Comparison of ENCODE assay signal across 9 mouse cellular contexts in the genomic region with DNA sequence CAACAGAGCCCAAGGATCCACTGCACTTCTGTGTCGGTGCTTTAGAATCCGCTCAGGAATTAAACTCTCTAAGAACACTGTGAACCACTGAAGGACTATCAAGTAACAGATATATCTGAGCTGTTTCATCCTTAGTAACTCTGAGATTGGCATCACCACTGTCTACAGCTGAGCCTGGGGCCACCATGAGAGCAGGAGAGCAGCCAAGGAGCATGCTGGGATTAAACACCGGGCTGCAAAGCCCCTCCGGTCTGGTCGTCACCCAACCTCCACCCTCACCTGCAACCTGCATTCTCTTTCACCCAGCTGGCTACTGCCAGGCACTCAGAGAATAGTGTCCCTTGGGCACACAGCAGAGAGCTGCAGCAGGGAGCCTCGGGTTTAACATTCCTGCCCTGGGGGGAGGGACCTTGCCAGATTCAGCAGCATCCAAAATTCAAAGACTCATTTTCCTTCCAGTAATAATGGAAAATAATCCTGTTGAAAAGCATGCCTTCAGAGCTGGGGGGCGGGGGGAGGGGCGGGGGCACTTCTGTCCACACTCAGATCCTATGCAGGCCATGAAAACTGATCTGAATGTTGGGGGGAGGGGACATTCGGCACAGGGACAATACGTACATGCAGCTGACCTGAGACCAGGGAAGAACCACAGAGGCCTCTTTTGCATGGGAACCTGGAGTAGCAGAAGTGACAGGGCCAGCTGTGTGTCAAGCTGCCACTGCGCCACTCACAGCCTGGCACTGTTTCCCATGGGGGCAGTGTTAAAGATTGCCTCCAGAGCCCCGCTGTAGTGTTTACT. TPM values are rescaled to one million over a fixed set of nuclear protein-coding genes. Genes with fewer than 3 reads are reported as not detected.
DNase-seq lines count a peak whose midpoint lies in the region; ATAC-seq and TF ChIP-seq lines count a peak whose summit lies in the region.
"Had no signal": no experiment of that assay in that cellular context is flagged by ENCODE, and none has a peak within 500 bp of the region (broad histone marks: within the 10 kb centered on the region; RNA-seq: fewer than 3 reads in every experiment).

No protein-coding gene starts in this region.

- H3K27me3 ChIP-seq in kidney, postnatal 0 days (ENCODE audit: insufficient read depth, low read length), result no peaks in the 10 kb centered on the region
- no peaks in the 10 kb centered on the region for H3K27me3 ChIP-seq in embryonic facial prominence, embryonic 15.5 days
- H3K27me3 ChIP-seq in hindbrain, embryonic 15.5 days, result no peaks in the 10 kb centered on the region
- no peaks in the 10 kb centered on the region for H3K27me3 ChIP-seq in small intestine, adult 2 months (ENCODE audit: control insufficient read depth, insufficient read depth, low read length)
- H3K27me3 ChIP-seq: neural tube, embryonic 12.5 days had no signal

- peak overlapping the region; percentile 64; the same call in 1 of the 2 replicates for H3K27ac ChIP-seq in kidney, postnatal 0 days
- H3K27ac ChIP-seq in embryonic facial prominence, embryonic 15.5 days (replicated peaks), result no peak overlapping the region
- 0 out of 2 replicates have a peak overlapping the region, but pooled peaks have one; percentile 20 for H3K27ac ChIP-seq in hindbrain, embryonic 15.5 days (replicated peaks)
- peak overlapping the region; percentile 0; the same call in 1 of the 2 replicates for H3K27ac ChIP-seq in small intestine, adult 2 months (ENCODE audit: insufficient read depth, low read depth, low read length)
- H3K27ac ChIP-seq: neural tube, embryonic 12.5 days had no signal

- ATAC-seq in kidney, postnatal 0 days (replicated peaks; ENCODE audit: low FRiP score, low read depth), result no peak
- ATAC-seq in embryonic facial prominence, embryonic 15.5 days (ENCODE audit: insufficient number of reproducible peaks, low FRiP score, low TSS enrichment, low read depth), result peak; percentile 71; the same call in 1 of the 2 replicates
- ATAC-seq in hindbrain, embryonic 15.5 days (ENCODE audit: low FRiP score, low read depth), result peak; percentile 36; the same call in 1 of the 2 replicates

- no peak for TF ChIP-seq CTCF in kidney, postnatal 0 days (IDR thresholded peaks at IDR 0.05; ENCODE audit: low read depth)
- no peak for TF ChIP-seq CTCF in small intestine, adult 2 months (IDR thresholded peaks at IDR 0.05; ENCODE audit: extremely low read depth, insufficient read length, insufficient replicate concordance, low read depth, low read length)

- H3K4me2 ChIP-seq in kidney, postnatal 0 days (ENCODE audit: low read length), result no peak overlapping the region
- no peak overlapping the region for H3K4me2 ChIP-seq in embryonic facial prominence, embryonic 15.5 days (replicated peaks)
- no peak overlapping the region for H3K4me2 ChIP-seq in hindbrain, embryonic 15.5 days
- H3K4me2 ChIP-seq: neural tube, embryonic 12.5 days had no signal

- 28% methylated on average over 12 of the region's 12 CpGs for WGBS in kidney, postnatal 0 days
- 15% methylated on average over 12 of the region's 12 CpGs for WGBS in embryonic facial prominence, embryonic 15.5 days
- WGBS in hindbrain, embryonic 15.5 days, result 27% methylated on average over 12 of the region's 12 CpGs
- 55% methylated on average over 12 of the region's 12 CpGs for WGBS in small intestine, adult 2 months

- DNase-seq in kidney, postnatal 0 days (ENCODE audit: low spot score), result no peak
- DNase-seq in kidney, adult 11 months, result no peak
- no peak for DNase-seq in right cerebral cortex, postnatal 36 days (ENCODE audit: low spot score in 2 of 2)
- DNase-seq in adrenal gland, postnatal 10 days, result no peak

- H3K4me1 ChIP-seq in kidney, postnatal 0 days (replicated peaks; ENCODE audit: insufficient read depth, low read length), result peaks cover 7% of the 10 kb centered on the region; the same call in 1 of the 2 replicates
- peaks cover 15% of the 10 kb centered on the region for H3K4me1 ChIP-seq in embryonic facial prominence, embryonic 15.5 days
- H3K4me1 ChIP-seq in hindbrain, embryonic 15.5 days (replicated peaks), result peaks cover 15% of the 10 kb centered on the region
- peaks cover 8% of the 10 kb centered on the region; the same call in 1 of the 2 replicates for H3K4me1 ChIP-seq in small intestine, adult 2 months (ENCODE audit: control insufficient read depth, insufficient read depth, insufficient read length, low read length)

- H3K36me3 ChIP-seq in kidney, postnatal 0 days (ENCODE audit: insufficient read depth, low read length), result no peaks in the 10 kb centered on the region
- no peaks in the 10 kb centered on the region for H3K36me3 ChIP-seq in embryonic facial prominence, embryonic 15.5 days
- no peaks in the 10 kb centered on the region for H3K36me3 ChIP-seq in hindbrain, embryonic 15.5 days
- no peaks in the 10 kb centered on the region for H3K36me3 ChIP-seq in small intestine, adult 2 months (ENCODE audit: control insufficient read depth, insufficient read depth, low read length)
- H3K36me3 ChIP-seq: neural tube, embryonic 12.5 days had no signal

- H3K9me3 ChIP-seq in kidney, postnatal 0 days (replicated peaks; ENCODE audit: low read length), result no peaks in the 10 kb centered on the region
- H3K9me3 ChIP-seq in embryonic facial prominence, embryonic 15.5 days (replicated peaks), result no peaks in the 10 kb centered on the region
- H3K9me3 ChIP-seq in hindbrain, embryonic 15.5 days, result no peaks in the 10 kb centered on the region
- H3K9me3 ChIP-seq: neural tube, embryonic 12.5 days had no signal

- H3K4me3 ChIP-seq in kidney, postnatal 0 days (replicated peaks; ENCODE audit: low read depth, low read length), result no peak overlapping the region
- H3K4me3 ChIP-seq in embryonic facial prominence, embryonic 15.5 days (replicated peaks), result no peak overlapping the region
- no peak overlapping the region for H3K4me3 ChIP-seq in hindbrain, embryonic 15.5 days
- H3K4me3 ChIP-seq in small intestine, adult 2 months (ENCODE audit: low read depth, low read length), result no peak overlapping the region
- H3K4me3 ChIP-seq: erythroblast, embryonic 14.5 days; neural tube, embryonic 12.5 days had no signal

- TF ChIP-seq POLR2A in small intestine, adult 2 months (IDR thresholded peaks at IDR 0.05; ENCODE audit: low read depth, low read length), result no peak

- 0 out of 2 replicates have a peak overlapping the region, but pooled peaks have one; percentile 5 for H3K9ac ChIP-seq in kidney, postnatal 0 days (ENCODE audit: low read depth, low read length)
- no peak overlapping the region for H3K9ac ChIP-seq in embryonic facial prominence, embryonic 15.5 days
- no peak overlapping the region for H3K9ac ChIP-seq in hindbrain, embryonic 15.5 days
- H3K9ac ChIP-seq: neural tube, embryonic 12.5 days had no signal

RNA-seq across cellular contexts. Expression of gene Tent5c, which starts 25.8 kb away (rescaled TPM):
- 3.4 and 3.8 TPM in 2 replicates for polyA plus RNA-seq in kidney, postnatal 0 days (2015; fragmentation: Nextera tagmentation; extraction: Ambion mirVana)
- 6.3 and 7.7 TPM in 2 replicates for polyA plus RNA-seq in embryonic facial prominence, embryonic 15.5 days (2015; fragmentation: Nextera tagmentation; extraction: Ambion mirVana)
- 3.8 and 4.9 TPM in 2 replicates for polyA plus RNA-seq in hindbrain, embryonic 15.5 days (2015; fragmentation: Nextera tagmentation; extraction: Ambion mirVana)
- 7.7 and 10.3 TPM in 2 replicates for polyA plus RNA-seq in small intestine, adult 2 months (2012; rRNA removed)
- total RNA-seq in adrenal gland, postnatal 10 days (2021), result 10 to 100 TPM; 18.1 to 23.5 TPM
